Mouse (Mus musculus): ENCODE data around the gene Olfr1477. TPM values are rescaled to one million over a fixed set of nuclear protein-coding genes. Genes with fewer than 3 reads are reported as not detected.
"Not testable (repeated sequence)": the region's sequence is repeated elsewhere in the genome, so short reads cannot be mapped to it uniquely, and the experiment has no call there.

The Olfr1477 gene
- polyA plus RNA-seq (2014; fragmentation: Nextera tagmentation; extraction: Ambion mirVana) = not detected in 2 replicates

DNA sequence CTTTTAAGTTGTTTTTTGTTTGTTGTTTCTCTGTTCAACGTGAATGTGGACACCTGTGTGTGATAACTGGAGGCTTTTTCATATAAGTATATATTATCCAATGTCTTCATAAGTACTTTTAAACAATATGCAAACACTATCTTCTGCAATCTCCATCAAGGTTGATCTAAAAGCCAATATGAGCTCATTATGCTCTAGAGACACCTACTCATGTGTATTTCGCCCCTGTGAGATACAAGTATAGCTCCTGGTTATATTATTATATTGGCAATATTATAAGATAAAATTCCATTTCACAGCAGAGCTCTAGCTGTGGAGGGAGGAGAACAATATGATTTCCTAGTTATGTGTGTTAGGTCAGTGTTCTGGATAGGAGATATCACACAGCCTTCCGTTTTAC is at the start of gene Olfr1477:
Olfr1477 (plus strand) TSS at position 301 of the 400 bp plus-strand sequence.
- Histone ChIP-seq H3K36me3 (ENCODE audit: control insufficient read depth, insufficient read depth, low read length) (no peaks in the 10 kb centered on the region), H3K4me2 (ENCODE audit: low read depth, low read length, severe bottlenecking) (no peak within 1 kb of the TSS)

DNA sequence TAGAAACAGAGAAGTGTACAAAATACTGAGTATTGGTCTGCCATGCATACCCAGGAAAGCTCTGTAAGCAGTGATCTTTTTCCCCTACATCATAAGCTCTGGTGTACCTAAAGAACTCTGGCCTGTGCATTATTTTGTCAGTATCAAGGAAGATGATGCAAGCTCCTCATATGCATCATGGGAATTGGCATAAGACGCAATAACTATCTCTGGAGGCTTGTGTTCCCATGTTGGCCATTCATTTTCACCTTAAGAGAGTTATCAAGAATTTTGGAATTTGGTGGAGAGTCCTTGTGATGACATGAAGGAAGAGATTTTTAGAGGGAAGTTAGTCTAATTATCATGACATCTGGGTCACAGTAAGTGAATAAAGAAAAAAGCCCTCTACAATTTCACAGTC is 44.4 kb upstream of the Olfr1477 start, which contains the start of gene Olfr1472:
Olfr1472 (minus strand) TSS at position 101 of the 400 bp plus-strand sequence.
- ATAC-seq (replicated peaks; ENCODE audit: low FRiP score) = no peak
- H3K36me3 ChIP-seq (ENCODE audit: control insufficient read depth, insufficient read depth, low read length) = no peaks in the 10 kb centered on the region
- no peak for DNase-seq (ENCODE audit: low spot score)
- whole genome bisulfite sequencing = 84% methylated on average over 1 of the region's 1 CpGs
- H3K27ac ChIP-seq (ENCODE audit: low read depth, low read length) = no peak within 1 kb of the TSS
- H3K4me3 ChIP-seq (ENCODE audit: low read depth, low read length) = no peak within 1 kb of the TSS
- no peak within 1 kb of the TSS for H3K9ac ChIP-seq (ENCODE audit: low read length)
- no peaks in the 10 kb centered on the region for H3K27me3 ChIP-seq (ENCODE audit: control insufficient read depth, insufficient read depth, low read length)
- no peak within 1 kb of the TSS for H3K4me2 ChIP-seq (ENCODE audit: low read depth, low read length, severe bottlenecking)
- H3K9me3 ChIP-seq (ENCODE audit: control insufficient read depth, low read length) = no peaks in the 10 kb centered on the region; the same call in 1 of the 2 replicates
- no peaks in the 10 kb centered on the region for H3K4me1 ChIP-seq (replicated peaks; ENCODE audit: control insufficient read depth, insufficient read depth, low read length)

More for the DNA sequence above, at the start of gene Olfr1477:
- Histone ChIP-seq H3K9me3 (ENCODE audit: control insufficient read depth, low read length) (no peaks in the 10 kb centered on the region; the same call in 1 of the 2 replicates), H3K4me3 (ENCODE audit: low read depth, low read length) (no peak within 1 kb of the TSS), H3K4me1 (replicated peaks; ENCODE audit: control insufficient read depth, insufficient read depth, low read length) (no peaks in the 10 kb centered on the region), H3K9ac (ENCODE audit: low read length) (no peak within 1 kb of the TSS), H3K27me3 (ENCODE audit: control insufficient read depth, insufficient read depth, low read length) (no peaks in the 10 kb centered on the region), H3K27ac (ENCODE audit: low read depth, low read length) (no peak within 1 kb of the TSS)
- WGBS = 85% methylated on average over 3 of the region's 3 CpGs
- ATAC-seq (replicated peaks; ENCODE audit: low FRiP score) (no peak), DNase-seq (ENCODE audit: low spot score) (no peak)

DNA sequence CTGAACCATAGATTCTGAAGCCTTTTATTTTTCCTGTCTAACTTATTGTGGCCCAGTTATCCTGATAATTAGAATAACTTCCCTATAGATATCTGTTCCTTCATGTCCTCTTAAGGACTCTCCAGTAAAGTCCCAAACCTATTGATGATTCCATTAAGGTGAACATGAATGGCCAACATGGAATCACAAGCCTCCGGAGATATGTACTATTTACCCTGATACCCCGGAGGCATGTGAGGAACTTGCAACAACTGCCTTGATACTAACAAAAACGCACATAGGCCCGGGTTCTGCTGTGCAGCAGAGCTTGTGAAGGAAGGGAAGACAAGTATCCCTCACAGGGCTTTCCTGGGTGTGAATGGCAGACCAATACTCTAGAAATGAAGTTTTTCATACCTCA is 31.1 kb upstream of the Olfr1477 start, which contains the start of gene Olfr1474:
Olfr1474 (plus strand) TSS at position 301 of the 400 bp plus-strand sequence.
- H3K27ac ChIP-seq (ENCODE audit: low read depth, low read length); H3K36me3 ChIP-seq (ENCODE audit: control insufficient read depth, insufficient read depth, low read length); H3K4me2 ChIP-seq (ENCODE audit: low read depth, low read length, severe bottlenecking); ATAC-seq (replicated peaks; ENCODE audit: low FRiP score); DNase-seq (ENCODE audit: low spot score); H3K4me3 ChIP-seq (ENCODE audit: low read depth, low read length); H3K27me3 ChIP-seq (ENCODE audit: control insufficient read depth, insufficient read depth, low read length); H3K4me1 ChIP-seq (replicated peaks; ENCODE audit: control insufficient read depth, insufficient read depth, low read length); H3K9me3 ChIP-seq (ENCODE audit: control insufficient read depth, low read length); H3K9ac ChIP-seq (ENCODE audit: low read length): not testable (repeated sequence)
- 84% methylated on average over 4 of the region's 4 CpGs for WGBS

DNA sequence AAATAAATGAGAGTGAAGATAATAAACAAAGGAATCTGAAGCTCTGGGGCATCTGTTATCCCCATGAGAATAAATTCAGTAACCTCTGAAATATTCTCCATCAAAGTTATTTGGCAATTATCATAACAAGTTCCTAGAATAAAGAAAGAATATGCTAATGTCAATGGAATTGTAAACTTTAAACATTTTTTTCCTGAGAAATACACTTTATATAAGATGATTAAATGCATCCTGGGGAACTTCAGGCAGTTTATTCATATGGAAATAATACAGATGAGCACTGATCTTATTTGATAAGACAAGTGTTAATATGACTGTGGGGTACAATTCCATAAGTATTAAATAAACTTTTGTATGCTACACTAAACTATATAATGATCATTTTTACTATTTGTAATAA is 20.2 kb upstream of the Olfr1477 start, which contains the start of gene Olfr1475:
Olfr1475 (minus strand) TSS at position 101 of the 400 bp plus-strand sequence.
- H3K4me2 ChIP-seq (ENCODE audit: low read depth, low read length, severe bottlenecking) = no peak within 1 kb of the TSS
- H3K4me3 ChIP-seq (ENCODE audit: low read depth, low read length) = no peak within 1 kb of the TSS
- no peak within 1 kb of the TSS for H3K27ac ChIP-seq (ENCODE audit: low read depth, low read length)
- H3K27me3 ChIP-seq (ENCODE audit: control insufficient read depth, insufficient read depth, low read length) = no peaks in the 10 kb centered on the region
- H3K4me1 ChIP-seq (replicated peaks; ENCODE audit: control insufficient read depth, insufficient read depth, low read length) = no peaks in the 10 kb centered on the region
- no peaks in the 10 kb centered on the region for H3K9me3 ChIP-seq (ENCODE audit: control insufficient read depth, low read length)
- no peaks in the 10 kb centered on the region for H3K36me3 ChIP-seq (ENCODE audit: control insufficient read depth, insufficient read depth, low read length)
- no peak within 1 kb of the TSS for H3K9ac ChIP-seq (ENCODE audit: low read length)
- no peak for DNase-seq (ENCODE audit: low spot score)
- ATAC-seq (replicated peaks; ENCODE audit: low FRiP score) = no peak

DNA sequence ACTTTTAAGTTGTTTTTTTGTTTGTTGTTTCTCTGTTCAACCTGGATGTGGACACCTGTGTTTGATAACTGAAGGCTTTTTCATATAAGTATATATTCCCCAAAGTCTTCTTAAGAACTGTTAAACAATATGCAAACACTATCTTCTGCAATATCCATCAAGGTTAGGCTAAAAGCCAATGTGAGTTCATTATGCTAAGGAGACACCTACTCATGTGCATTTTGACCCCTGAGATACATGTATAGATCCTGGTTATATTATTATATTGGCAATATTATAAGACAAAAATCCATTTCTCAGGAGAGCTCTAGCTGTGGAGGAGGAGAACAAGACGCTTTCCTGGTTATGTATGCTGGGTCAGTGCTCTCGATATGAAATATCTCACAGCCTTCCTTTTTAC is 27.3 kb downstream of the Olfr1477 start, which contains the start of gene Olfr1480:
Olfr1480 (plus strand) TSS at position 301 of the 400 bp plus-strand sequence.
- H3K36me3 ChIP-seq (ENCODE audit: control insufficient read depth, insufficient read depth, low read length) = no peaks in the 10 kb centered on the region
- no peaks in the 10 kb centered on the region for H3K4me1 ChIP-seq (replicated peaks; ENCODE audit: control insufficient read depth, insufficient read depth, low read length)
- DNase-seq (ENCODE audit: low spot score) (no peak), ATAC-seq (replicated peaks; ENCODE audit: low FRiP score) (no peak)
- H3K9me3 ChIP-seq (ENCODE audit: control insufficient read depth, low read length) = peaks cover 7% of the 10 kb centered on the region; the same call in 1 of the 2 replicates
- H3K4me2 ChIP-seq (ENCODE audit: low read depth, low read length, severe bottlenecking) = no peak within 1 kb of the TSS
- no peak within 1 kb of the TSS for H3K27ac ChIP-seq (ENCODE audit: low read depth, low read length)
- no peak within 1 kb of the TSS for H3K9ac ChIP-seq (ENCODE audit: low read length)
- no peak within 1 kb of the TSS for H3K4me3 ChIP-seq (ENCODE audit: low read depth, low read length)
- no peaks in the 10 kb centered on the region for H3K27me3 ChIP-seq (ENCODE audit: control insufficient read depth, insufficient read depth, low read length)
- 90% methylated on average over 2 of the region's 2 CpGs for WGBS

Other genes starting within 250 kb of the Olfr1477 start
- not detected in 2 replicates for gene Olfr1465, start 185.0 kb upstream of the Olfr1477 start, polyA plus RNA-seq (2014; fragmentation: Nextera tagmentation; extraction: Ambion mirVana)
- gene Olfr1466, start 161.7 kb upstream of the Olfr1477 start, polyA plus RNA-seq (2014; fragmentation: Nextera tagmentation; extraction: Ambion mirVana) = not detected in 2 replicates
- gene Olfr1467, start 138.3 kb upstream of the Olfr1477 start, polyA plus RNA-seq (2014; fragmentation: Nextera tagmentation; extraction: Ambion mirVana) = not detected in 2 replicates
- not detected in 2 replicates for gene Olfr1469, start 92.7 kb upstream of the Olfr1477 start, polyA plus RNA-seq (2014; fragmentation: Nextera tagmentation; extraction: Ambion mirVana)
- gene Olfr1471, start 57.1 kb upstream of the Olfr1477 start, polyA plus RNA-seq (2014; fragmentation: Nextera tagmentation; extraction: Ambion mirVana) = not detected in 2 replicates
- not detected in 2 replicates for gene Olfr1472, start 44.5 kb upstream of the Olfr1477 start, polyA plus RNA-seq (2014; fragmentation: Nextera tagmentation; extraction: Ambion mirVana)
- not detected in 2 replicates for gene Olfr1474, start 31.0 kb upstream of the Olfr1477 start, polyA plus RNA-seq (2014; fragmentation: Nextera tagmentation; extraction: Ambion mirVana)
- not detected in 2 replicates for gene Olfr1475, start 20.4 kb upstream of the Olfr1477 start, polyA plus RNA-seq (2014; fragmentation: Nextera tagmentation; extraction: Ambion mirVana)
- not detected in 2 replicates for gene Olfr1480, start 27.4 kb downstream of the Olfr1477 start, polyA plus RNA-seq (2014; fragmentation: Nextera tagmentation; extraction: Ambion mirVana)
- gene Olfr1484, start 83.0 kb downstream of the Olfr1477 start, polyA plus RNA-seq (2014; fragmentation: Nextera tagmentation; extraction: Ambion mirVana) = not detected in 2 replicates
- not detected in 2 replicates for gene Olfr1487, start 116.8 kb downstream of the Olfr1477 start, polyA plus RNA-seq (2014; fragmentation: Nextera tagmentation; extraction: Ambion mirVana)
- not detected in 2 replicates for gene Olfr1489, start 131.1 kb downstream of the Olfr1477 start, polyA plus RNA-seq (2014; fragmentation: Nextera tagmentation; extraction: Ambion mirVana)
- not detected in 2 replicates for gene Olfr1490, start 150.5 kb downstream of the Olfr1477 start, polyA plus RNA-seq (2014; fragmentation: Nextera tagmentation; extraction: Ambion mirVana)
- gene Olfr1491, start 196.7 kb downstream of the Olfr1477 start, polyA plus RNA-seq (2014; fragmentation: Nextera tagmentation; extraction: Ambion mirVana) = not detected in 2 replicates
- not detected in 2 replicates for gene Olfr1493-ps1, start 222.7 kb downstream of the Olfr1477 start, polyA plus RNA-seq (2014; fragmentation: Nextera tagmentation; extraction: Ambion mirVana)
- gene Olfr1494, start 239.2 kb downstream of the Olfr1477 start, polyA plus RNA-seq (2014; fragmentation: Nextera tagmentation; extraction: Ambion mirVana) = not detected in 2 replicates